ENCODE assay signal across 8 mouse cellular contexts in genomic region chr17:26596168-26596658, GRCm38 (mm10). TPM values are rescaled to one million over a fixed set of nuclear protein-coding genes. Genes with fewer than 3 reads are reported as not detected.
DNase-seq lines count a peak whose midpoint lies in the region; ATAC-seq lines count a peak whose summit lies in the region.

No protein-coding gene starts in this region.

- peak overlapping the region; percentile 65 for H3K27ac ChIP-seq in forebrain, embryonic 12.5 days
- H3K27ac ChIP-seq in forebrain, embryonic 11.5 days (ENCODE audit: low read depth, low read length): no peak overlapping the region
- H3K27ac ChIP-seq in hindbrain, embryonic 14.5 days: peak overlapping the region; percentile 56

- H3K4me2 ChIP-seq in forebrain, embryonic 12.5 days: no peak overlapping the region
- no peak overlapping the region for H3K4me2 ChIP-seq in forebrain, embryonic 11.5 days (ENCODE audit: low read depth, low read length, severe bottlenecking)
- H3K4me2 ChIP-seq in hindbrain, embryonic 14.5 days (replicated peaks): no peak overlapping the region

- no peaks in the 10 kb centered on the region for H3K27me3 ChIP-seq in forebrain, embryonic 12.5 days
- no peaks in the 10 kb centered on the region for H3K27me3 ChIP-seq in forebrain, embryonic 11.5 days (ENCODE audit: control insufficient read depth, insufficient read depth, low read length)
- H3K27me3 ChIP-seq in hindbrain, embryonic 14.5 days (ENCODE audit: control insufficient read depth, insufficient read depth, low read length): no peaks in the 10 kb centered on the region

- DNase-seq in forebrain, embryonic 11.5 days (ENCODE audit: low spot score): no peak
- DNase-seq in frontal cortex, postnatal 25 days (ENCODE audit: low spot score in 2 of 2): peak; percentile 50 to 57
- peak; percentile 50 for DNase-seq in hindbrain, embryonic 14.5 days (ENCODE audit: low spot score)
- DNase-seq in left cerebral cortex, postnatal 4 days: peak; percentile 80
- DNase-seq in right cerebral cortex, adult 2 months (ENCODE audit: low spot score in 2 of 2): peak; percentile 73 to 81
- no peak for DNase-seq in spleen, postnatal 4 days (ENCODE audit: low spot score in 2 of 2)

- intact Hi-C loops in left cerebral cortex, postnatal 4 days (cut with DNase I): no loop called here

- no peak for ATAC-seq in forebrain, embryonic 12.5 days (ENCODE audit: low FRiP score)
- ATAC-seq in forebrain, embryonic 11.5 days (replicated peaks; ENCODE audit: low FRiP score): no peak
- peak; percentile 52; the same call in 1 of the 2 replicates for ATAC-seq in cerebellum, adult (ENCODE audit: insufficient number of reproducible peaks, low FRiP score, low TSS enrichment)
- no peak; the same call in 1 of the 2 replicates for ATAC-seq in hindbrain, embryonic 14.5 days (ENCODE audit: low FRiP score)

- peaks cover 18% of the 10 kb centered on the region; the same call in 1 of the 2 replicates for H3K36me3 ChIP-seq in forebrain, embryonic 12.5 days (replicated peaks)
- H3K36me3 ChIP-seq in forebrain, embryonic 11.5 days (ENCODE audit: control insufficient read depth, insufficient read depth, low read length): no peaks in the 10 kb centered on the region
- H3K36me3 ChIP-seq in hindbrain, embryonic 14.5 days (replicated peaks; ENCODE audit: control insufficient read depth, insufficient read depth): no peaks in the 10 kb centered on the region; the same call in 1 of the 2 replicates

- H3K4me3 ChIP-seq in forebrain, embryonic 12.5 days (replicated peaks): no peak overlapping the region
- no peak overlapping the region for H3K4me3 ChIP-seq in forebrain, embryonic 11.5 days (ENCODE audit: low read depth, low read length)
- H3K4me3 ChIP-seq in hindbrain, embryonic 14.5 days (replicated peaks; ENCODE audit: low read length): no peak overlapping the region

- H3K9ac ChIP-seq in forebrain, embryonic 12.5 days: no peak overlapping the region
- H3K9ac ChIP-seq in forebrain, embryonic 11.5 days (ENCODE audit: low read length): no peak overlapping the region
- H3K9ac ChIP-seq in hindbrain, embryonic 14.5 days: 0 out of 2 replicates have a peak overlapping the region, but pooled peaks have one; percentile 25

- no peaks in the 10 kb centered on the region for H3K9me3 ChIP-seq in forebrain, embryonic 12.5 days
- no peaks in the 10 kb centered on the region for H3K9me3 ChIP-seq in forebrain, embryonic 11.5 days (ENCODE audit: control insufficient read depth, low read length)
- H3K9me3 ChIP-seq in hindbrain, embryonic 14.5 days (ENCODE audit: control insufficient read depth, low read length): no peaks in the 10 kb centered on the region

- peaks cover 16% of the 10 kb centered on the region for H3K4me1 ChIP-seq in forebrain, embryonic 12.5 days
- H3K4me1 ChIP-seq in forebrain, embryonic 11.5 days (replicated peaks; ENCODE audit: control insufficient read depth, insufficient read depth, low read length): no peaks in the 10 kb centered on the region
- peaks cover 20% of the 10 kb centered on the region for H3K4me1 ChIP-seq in hindbrain, embryonic 14.5 days (replicated peaks; ENCODE audit: control insufficient read depth, insufficient read depth, low read length)

- WGBS in forebrain, embryonic 12.5 days: 65% methylated on average over 7 of the region's 7 CpGs
- 60% methylated on average over 7 of the region's 7 CpGs for WGBS in forebrain, embryonic 11.5 days
- WGBS in hindbrain, embryonic 14.5 days: 50% methylated on average over 7 of the region's 7 CpGs

RNA-seq across cellular contexts. Expression of gene Dusp1, which starts 34.3 kb away (rescaled TPM):
- polyA plus RNA-seq in forebrain, embryonic 12.5 days (2016; fragmentation: Nextera tagmentation; extraction: Ambion mirVana): 39.8 and 47.2 TPM in 2 replicates
- 35.7 and 37.6 TPM in 2 replicates for polyA plus RNA-seq in forebrain, embryonic 11.5 days (2014; fragmentation: Nextera tagmentation; extraction: Ambion mirVana)
- polyA plus RNA-seq in hindbrain, embryonic 14.5 days (2014; fragmentation: Nextera tagmentation; extraction: Ambion mirVana): 31.5 and 31.6 TPM in 2 replicates
- 10 to 100 TPM; 17.2 to 18.9 TPM for total RNA-seq in left cerebral cortex, postnatal 4 days (2021)

RNA-seq across cellular contexts. Expression of gene Ergic1, which starts 34.9 kb away (rescaled TPM):
- 99.9 and 105 TPM in 2 replicates for polyA plus RNA-seq in forebrain, embryonic 12.5 days (2016; fragmentation: Nextera tagmentation; extraction: Ambion mirVana)
- 139 and 145 TPM in 2 replicates for polyA plus RNA-seq in forebrain, embryonic 11.5 days (2014; fragmentation: Nextera tagmentation; extraction: Ambion mirVana)
- polyA plus RNA-seq in hindbrain, embryonic 14.5 days (2014; fragmentation: Nextera tagmentation; extraction: Ambion mirVana): 110 and 119 TPM in 2 replicates
- 100 to 1,000 TPM; 180 to 193 TPM for total RNA-seq in left cerebral cortex, postnatal 4 days (2021)

Comparison
In these comparisons a context has a peak if more than half of its experiments do, and no peak if none do; other contexts are left out.
1. DNase-seq: peak in frontal cortex, postnatal 25 days (2 of 2), hindbrain, embryonic 14.5 days (single experiment), left cerebral cortex, postnatal 4 days (single experiment) and right cerebral cortex, adult 2 months (2 of 2); none in forebrain, embryonic 11.5 days (single experiment) and spleen, postnatal 4 days (0 of 2).